ENCODE assay signal across 16 mouse cellular contexts in genomic region chr15:77849572-77850229, GRCm38 (mm10). TPM values are rescaled to one million over a fixed set of nuclear protein-coding genes. Genes with fewer than 3 reads are reported as not detected.
DNase-seq lines count a peak whose midpoint lies in the region; ATAC-seq and TF ChIP-seq lines count a peak whose summit lies in the region.
"Had no signal": no experiment of that assay in that cellular context is flagged by ENCODE, and none has a peak within 500 bp of the region (broad histone marks: within the 10 kb centered on the region; RNA-seq: fewer than 3 reads in every experiment).

No protein-coding gene starts in this region.

- no peak for TF ChIP-seq POLR2A in ES-Bruce4 (IDR thresholded peaks at IDR 0.05; ENCODE audit: insufficient read depth, low read length)

- DNase-seq in kidney, adult 18-20 months: no peak
- peak; percentile 83 for DNase-seq in thymus, postnatal 0 days (ENCODE audit: low spot score)
- DNase-seq in right cerebral cortex, postnatal 14 days: no peak
- no peak for DNase-seq in right cerebral cortex, postnatal 4 days
- DNase-seq: adrenal gland, postnatal 14 days; cerebellum, adult 9-10 months; heart, postnatal 4 days; layer of hippocampus, postnatal 36 days; right cerebral cortex, postnatal 25 days had no signal

- H3K9me3 ChIP-seq in kidney, embryonic 16.5 days (ENCODE audit: low read length): 0 out of 2 replicates have a peak, but pooled peaks cover 3% of the 10 kb centered on the region
- 0 out of 2 replicates have a peak, but pooled peaks cover 2% of the 10 kb centered on the region for H3K9me3 ChIP-seq in ES-Bruce4 (replicated peaks; ENCODE audit: control insufficient read depth, insufficient read depth, low read length, poor library complexity, severe bottlenecking)
- no peaks in the 10 kb centered on the region for H3K9me3 ChIP-seq in forebrain, embryonic 12.5 days
- H3K9me3 ChIP-seq: embryonic facial prominence, embryonic 15.5 days; G1E; liver, embryonic 15.5 days had no signal

- no peak overlapping the region for H3K27ac ChIP-seq in kidney, embryonic 16.5 days (ENCODE audit: low read length)
- H3K27ac ChIP-seq in ES-Bruce4 (ENCODE audit: insufficient read depth, low read length): peak overlapping the region; percentile 49
- no peak overlapping the region for H3K27ac ChIP-seq in forebrain, embryonic 12.5 days
- H3K27ac ChIP-seq: embryonic facial prominence, embryonic 15.5 days had no signal

- 0 out of 2 replicates have a peak, but pooled peaks cover 12% of the 10 kb centered on the region for H3K4me1 ChIP-seq in kidney, embryonic 16.5 days (ENCODE audit: insufficient read depth, low read length)
- H3K4me1 ChIP-seq in ES-Bruce4 (ENCODE audit: control insufficient read depth, insufficient read depth, low read length): peaks cover 12% of the 10 kb centered on the region
- no peaks in the 10 kb centered on the region for H3K4me1 ChIP-seq in forebrain, embryonic 12.5 days
- H3K4me1 ChIP-seq: embryonic facial prominence, embryonic 15.5 days had no signal

- H3K4me2 ChIP-seq in kidney, embryonic 16.5 days (replicated peaks; ENCODE audit: low read depth, low read length): no peak overlapping the region
- H3K4me2 ChIP-seq in forebrain, embryonic 12.5 days: no peak overlapping the region
- H3K4me2 ChIP-seq: embryonic facial prominence, embryonic 15.5 days; liver, embryonic 15.5 days had no signal

- 52% methylated on average over 9 of the region's 9 CpGs for WGBS in kidney, embryonic 16.5 days
- WGBS in forebrain, embryonic 12.5 days: 87% methylated on average over 9 of the region's 9 CpGs

- no peak for TF ChIP-seq CTCF in ES-Bruce4 (IDR thresholded peaks at IDR 0.05; ENCODE audit: low read depth, low read length)

- TF ChIP-seq EP300 in ES-Bruce4 (IDR thresholded peaks at IDR 0.05; ENCODE audit: insufficient read depth, low read depth, low read length): no peak

- no peaks in the 10 kb centered on the region for H3K27me3 ChIP-seq in kidney, embryonic 16.5 days (ENCODE audit: insufficient read depth, low read length)
- no peaks in the 10 kb centered on the region for H3K27me3 ChIP-seq in ES-Bruce4 (ENCODE audit: control insufficient read depth, insufficient read depth, low read length, poor library complexity, severe bottlenecking)
- H3K27me3 ChIP-seq in forebrain, embryonic 12.5 days: no peaks in the 10 kb centered on the region
- H3K27me3 ChIP-seq: embryonic facial prominence, embryonic 15.5 days had no signal

- no peaks in the 10 kb centered on the region for H3K36me3 ChIP-seq in kidney, embryonic 16.5 days (ENCODE audit: insufficient read depth, low read length)
- no peaks in the 10 kb centered on the region for H3K36me3 ChIP-seq in ES-Bruce4 (ENCODE audit: control insufficient read depth, insufficient read depth, low read length, poor library complexity, severe bottlenecking)
- no peaks in the 10 kb centered on the region for H3K36me3 ChIP-seq in forebrain, embryonic 12.5 days (replicated peaks)
- H3K36me3 ChIP-seq: embryonic facial prominence, embryonic 15.5 days; G1E; liver, embryonic 15.5 days had no signal

- ATAC-seq in kidney, embryonic 16.5 days (ENCODE audit: low FRiP score, low TSS enrichment): peak; percentile 37; the same call in 1 of the 2 replicates
- peak; percentile 89 for ATAC-seq in megakaryocyte, adult 5-6 weeks (ENCODE audit: poor library complexity, severe bottlenecking)
- no peak for ATAC-seq in forebrain, embryonic 12.5 days (ENCODE audit: low FRiP score)

- no peak overlapping the region for H3K4me3 ChIP-seq in kidney, embryonic 16.5 days (ENCODE audit: low read length)
- peak overlapping the region; percentile 24 for H3K4me3 ChIP-seq in ES-Bruce4 (ENCODE audit: low read depth, low read length)
- no peak overlapping the region for H3K4me3 ChIP-seq in forebrain, embryonic 12.5 days (replicated peaks)
- H3K4me3 ChIP-seq: embryonic facial prominence, embryonic 15.5 days; liver, embryonic 15.5 days had no signal

- no peak overlapping the region for H3K9ac ChIP-seq in kidney, embryonic 16.5 days (replicated peaks; ENCODE audit: low read length)
- H3K9ac ChIP-seq in ES-Bruce4 (ENCODE audit: low read depth, poor library complexity, severe bottlenecking): peak overlapping the region; percentile 10; the same call in 1 of the 2 replicates
- no peak overlapping the region for H3K9ac ChIP-seq in forebrain, embryonic 12.5 days
- H3K9ac ChIP-seq: embryonic facial prominence, embryonic 15.5 days; liver, embryonic 15.5 days had no signal

RNA-seq across cellular contexts. Expression of gene Myh9, which starts 7.7 kb away (rescaled TPM):
- polyA plus RNA-seq in kidney, embryonic 16.5 days (2015; fragmentation: Nextera tagmentation; extraction: Ambion mirVana): 55.4 and 64.5 TPM in 2 replicates
- 584 and 601 TPM in 2 replicates for polyA plus RNA-seq in ES-Bruce4 (2011; ENCODE audit: insufficient read depth, insufficient read length, low read depth, missing spikeins)
- 464 and 549 TPM in 2 replicates for total RNA-seq in megakaryocyte, adult 5-6 weeks (2015)
- total RNA-seq in megakaryocyte, adult 5-6 weeks (2017): 759 and 878 TPM in 2 replicates
- polyA plus RNA-seq in thymus, postnatal 0 days (2015; fragmentation: Nextera tagmentation; extraction: Ambion mirVana): 62.3 and 71.0 TPM in 2 replicates
- 24.6 and 27.6 TPM in 2 replicates for polyA plus RNA-seq in forebrain, embryonic 12.5 days (2016; fragmentation: Nextera tagmentation; extraction: Ambion mirVana)
